Mouse (Mus musculus) lung, postnatal 14 days (tissue): ENCODE measurements around the gene Kat2a.
A peak's percentile ranks its signal among the peaks of the same experiment; 100 is the strongest.

ENCODE experiments used
- DNase-seq: peaks from one replicate; pipeline ENCODE4 v3.0.0; 2021

The Kat2a gene

DNA sequence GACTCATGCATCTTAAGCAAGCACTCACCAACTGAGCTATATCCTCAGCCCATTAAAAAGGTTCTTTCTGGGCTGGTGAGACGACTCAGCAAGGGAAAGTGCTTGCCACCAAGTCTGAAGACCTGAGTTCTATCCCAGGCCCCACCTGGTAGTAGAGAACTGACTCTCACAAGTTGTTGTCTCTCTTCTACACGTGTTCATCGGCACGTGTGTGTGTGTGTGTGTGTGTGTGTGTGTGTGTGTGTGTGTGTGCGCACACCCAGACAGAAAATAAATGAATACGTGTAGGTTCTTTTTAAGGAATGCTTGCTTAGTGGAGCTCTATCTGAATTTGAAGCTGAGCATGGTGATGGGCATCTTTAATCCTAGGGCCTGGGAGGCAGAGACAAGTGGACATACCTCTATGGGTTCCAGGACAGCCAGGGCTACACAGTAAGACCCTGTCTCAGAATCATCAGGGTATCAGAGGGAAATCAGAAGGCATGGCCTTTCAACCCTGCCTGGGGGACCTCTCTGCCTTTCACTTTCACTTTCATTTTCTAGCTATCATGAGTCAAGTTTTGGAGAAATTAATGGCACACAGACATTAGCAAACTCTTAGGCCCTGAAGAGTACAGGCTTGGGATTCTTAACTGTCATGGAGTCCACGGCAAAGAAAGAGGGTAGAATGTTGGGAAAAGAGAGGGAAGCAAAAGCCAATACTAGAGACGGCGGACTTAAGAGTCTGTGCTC, 23.0 kb upstream of the Kat2a start:
- DNase-seq = no peak

- DNase-seq = no peak
These were observed 18.4 kb upstream of the Kat2a start for GRCm38 (mm10) chr11:100730477-100731205.

DNA sequence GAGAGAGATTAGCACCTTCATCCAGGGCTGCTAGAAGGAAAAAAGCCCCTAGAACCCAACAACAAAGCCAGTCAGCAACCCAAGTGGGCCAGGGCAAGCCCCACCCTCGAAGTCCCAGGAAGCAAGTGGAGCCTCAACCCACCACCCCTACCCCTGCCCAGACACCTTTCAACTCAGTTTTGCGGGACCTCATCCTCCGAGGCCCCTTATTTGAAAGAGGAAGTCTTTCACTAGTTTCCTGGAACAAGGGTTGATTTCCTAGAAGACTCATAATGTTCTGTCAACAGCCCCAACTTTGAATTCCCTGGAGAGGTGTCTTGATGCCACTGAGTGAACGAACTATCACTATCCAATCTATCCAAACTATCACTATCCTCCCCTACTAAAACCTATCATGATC, 17.7 kb upstream of the Kat2a start:
- DNase-seq = no peak

- no peak for DNase-seq
These were observed 16.3 kb upstream of the Kat2a start for GRCm38 (mm10) chr11:100728601-100729000.

DNA sequence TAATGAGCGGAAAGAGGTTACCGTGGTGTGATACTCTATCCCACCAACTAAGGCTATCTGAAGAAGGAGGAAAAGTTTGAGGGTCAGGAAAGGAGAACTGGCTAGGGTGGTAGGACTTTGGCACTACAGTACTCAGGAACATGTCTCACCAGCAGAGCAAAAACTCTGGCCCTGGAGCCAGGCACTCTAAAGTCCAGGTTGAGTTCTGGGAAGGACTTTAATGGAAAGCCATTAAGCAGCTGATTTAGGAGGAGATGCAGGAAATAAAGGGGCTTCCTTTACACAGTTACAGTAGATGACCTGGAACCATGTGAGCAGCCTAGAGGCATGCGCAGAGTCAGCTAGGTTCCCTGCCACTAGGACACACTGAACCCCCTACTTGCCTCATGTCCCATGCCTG, 14.9 kb upstream of the Kat2a start:
- no peak for DNase-seq

- peak; percentile 49 for DNase-seq
These were observed 12.8 kb upstream of the Kat2a start for GRCm38 (mm10) chr11:100724919-100725512.

DNA sequence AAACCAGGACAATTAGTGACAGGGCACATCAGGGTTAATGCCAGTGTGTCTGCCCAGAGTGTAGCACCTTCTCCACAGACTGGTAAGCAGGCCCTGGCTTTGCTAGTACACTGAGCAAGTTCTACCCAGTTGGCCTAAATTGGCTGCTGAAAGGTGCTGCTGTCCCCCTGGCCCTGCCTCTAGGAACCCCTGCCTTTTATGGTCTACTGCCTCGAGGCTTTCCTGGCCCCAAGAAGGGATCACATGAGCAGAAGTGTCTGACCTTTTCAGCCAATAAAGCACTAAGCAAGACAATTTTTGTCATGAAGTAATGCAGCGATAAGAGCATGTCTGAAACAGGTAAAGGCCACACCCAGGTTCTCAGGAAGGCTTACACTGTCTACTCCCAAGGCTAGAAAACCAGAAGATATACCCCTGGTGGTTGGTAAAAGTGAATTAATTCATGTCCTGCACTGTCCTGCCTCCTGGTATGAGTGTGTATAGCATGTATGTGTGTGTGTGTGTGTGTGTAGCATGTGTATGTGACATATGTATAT, 10.3 kb upstream of the Kat2a start:
- no peak for DNase-seq

DNA sequence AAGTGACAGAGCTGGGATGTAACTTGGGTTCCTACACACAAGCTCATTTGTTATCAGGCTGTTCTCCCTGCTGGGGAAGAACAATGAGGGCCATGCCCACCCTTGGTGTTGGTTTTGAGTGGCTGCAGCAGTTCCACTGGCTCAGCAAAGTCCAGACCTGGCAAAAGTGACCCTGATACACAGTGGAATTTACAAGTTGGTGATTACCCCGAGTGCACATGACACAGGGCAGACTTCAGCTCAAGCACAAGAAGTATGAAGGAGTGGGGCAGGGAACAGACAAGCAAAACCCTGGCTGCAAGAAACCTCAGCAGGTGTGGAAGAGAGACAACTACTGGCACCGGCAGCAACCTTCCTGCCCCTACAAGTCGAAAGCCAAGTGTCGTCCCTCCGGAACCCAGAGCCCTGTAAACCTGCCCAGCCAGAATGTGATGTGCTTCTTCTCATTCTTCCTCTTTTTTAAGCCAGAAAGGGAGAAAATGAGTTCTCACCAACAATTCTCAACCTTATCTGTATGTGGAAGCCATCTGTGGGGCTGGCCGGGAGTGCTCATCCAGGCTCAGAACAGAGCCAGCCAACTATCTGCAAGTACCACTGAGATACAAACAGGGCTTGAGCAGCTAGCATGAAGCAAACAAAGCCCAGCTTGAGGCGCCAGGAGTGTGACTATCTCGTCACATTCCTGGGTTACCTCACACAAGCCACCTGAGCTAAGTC, 9.7 kb upstream of the Kat2a start:
- DNase-seq = no peak

- DNase-seq = no peak
These were observed 9.0 kb upstream of the Kat2a start for GRCm38 (mm10) chr11:100721254-100721653.

- DNase-seq = no peak
These were observed 8.1 kb upstream of the Kat2a start for GRCm38 (mm10) chr11:100720345-100720744.

DNA sequence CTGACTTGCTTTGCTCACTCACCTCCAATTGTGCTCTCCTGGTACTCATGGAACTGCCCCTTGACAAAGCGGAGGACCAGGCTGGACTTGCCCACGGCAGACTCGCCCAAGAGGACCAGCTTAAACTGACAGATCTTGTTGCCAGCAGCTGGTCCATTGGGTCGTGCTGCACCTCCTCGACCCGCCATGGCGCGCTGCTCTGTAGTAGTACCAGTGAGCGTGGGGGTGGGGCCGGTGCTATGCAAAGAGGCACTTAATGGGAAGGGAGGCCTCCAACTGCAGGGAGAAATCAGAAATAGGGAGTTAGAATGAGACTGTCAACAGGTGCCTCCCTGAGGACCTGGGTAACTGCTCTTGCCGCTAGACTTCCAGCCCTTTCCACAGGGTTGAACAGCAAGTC, 7.6 kb upstream of the Kat2a start:
- no peak for DNase-seq

GRCm38 (mm10) chr11:100719312-100719711, 7.0 kb upstream of the Kat2a start:
- DNase-seq = no peak

GRCm38 (mm10) chr11:100718866-100719265, 6.6 kb upstream of the Kat2a start:
- DNase-seq = no peak

- DNase-seq = no peak
These were observed 6.2 kb upstream of the Kat2a start for GRCm38 (mm10) chr11:100718462-100718861.

- DNase-seq = no peak
These were observed 4.4 kb upstream of the Kat2a start for GRCm38 (mm10) chr11:100716649-100717048.

- DNase-seq = no peak
These were observed 2.7 kb upstream of the Kat2a start for GRCm38 (mm10) chr11:100714948-100715347.

GRCm38 (mm10) chr11:100714534-100714915, 2.3 kb upstream of the Kat2a start:
- DNase-seq = peak; percentile 92

DNA sequence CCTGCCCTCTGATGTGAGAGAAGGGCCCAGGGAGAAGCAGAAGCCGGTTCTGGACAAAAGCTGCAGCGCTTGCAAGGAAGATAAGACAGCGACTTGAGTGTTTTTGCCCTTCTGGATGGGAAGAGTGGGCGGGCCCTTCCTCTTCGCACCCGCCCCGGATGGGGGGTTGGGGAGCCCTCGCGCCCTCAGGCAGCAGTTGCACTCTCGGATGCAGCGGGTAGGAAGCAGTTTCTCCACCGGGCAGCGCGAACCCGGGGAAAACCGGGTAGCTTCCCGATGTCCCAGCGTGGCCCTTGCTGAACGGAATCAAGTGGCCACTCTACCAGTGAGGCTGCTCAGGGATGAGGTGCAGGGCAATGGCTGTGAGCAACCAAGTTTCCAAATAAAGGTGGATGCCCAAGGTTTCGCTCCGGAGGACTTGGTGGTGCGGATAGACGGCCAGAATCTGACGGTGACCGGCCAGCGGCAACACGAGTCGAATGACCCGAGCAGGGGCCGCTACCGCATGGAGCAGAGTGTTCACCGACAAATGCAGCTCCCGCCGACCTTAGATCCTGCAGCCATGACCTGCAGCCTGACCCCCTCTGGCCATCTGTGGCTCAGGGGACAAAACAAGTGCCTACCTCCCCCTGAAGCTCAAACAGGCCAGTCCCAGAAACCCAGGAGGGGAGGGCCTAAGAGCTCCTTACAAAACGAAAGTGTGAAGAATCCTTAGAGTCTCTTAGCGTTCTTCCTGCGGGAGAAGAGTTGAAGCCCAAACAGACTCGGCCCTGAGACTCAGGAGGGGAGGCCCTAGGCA, 1.7 kb upstream of the Kat2a start, which contains the start of gene Hspb9:
Hspb9 (plus strand) TSS at position 116 of the 799 bp plus-strand sequence.
- DNase-seq = peak; percentile 79

DNA sequence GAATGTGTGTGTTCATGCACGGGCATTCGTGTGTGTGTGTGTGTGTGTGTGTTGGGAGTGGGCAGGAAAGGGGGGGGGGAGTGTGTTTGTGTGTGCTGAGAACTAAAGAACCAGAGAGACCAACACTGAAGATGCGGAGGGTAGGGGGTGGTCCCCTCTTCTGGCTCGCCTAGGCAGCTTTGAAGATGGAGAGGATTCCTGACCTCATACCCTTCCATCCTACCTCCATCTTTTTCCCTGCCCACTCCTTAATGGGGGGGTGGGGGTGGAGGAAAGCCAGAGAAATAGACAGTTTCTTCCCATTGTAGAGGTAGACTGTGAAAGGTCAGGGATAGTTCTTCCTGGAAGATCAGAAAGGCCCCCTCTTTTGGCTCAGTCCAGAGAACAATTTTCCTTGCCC, 909 bp upstream of the Kat2a start:
- DNase-seq = no peak

DNA sequence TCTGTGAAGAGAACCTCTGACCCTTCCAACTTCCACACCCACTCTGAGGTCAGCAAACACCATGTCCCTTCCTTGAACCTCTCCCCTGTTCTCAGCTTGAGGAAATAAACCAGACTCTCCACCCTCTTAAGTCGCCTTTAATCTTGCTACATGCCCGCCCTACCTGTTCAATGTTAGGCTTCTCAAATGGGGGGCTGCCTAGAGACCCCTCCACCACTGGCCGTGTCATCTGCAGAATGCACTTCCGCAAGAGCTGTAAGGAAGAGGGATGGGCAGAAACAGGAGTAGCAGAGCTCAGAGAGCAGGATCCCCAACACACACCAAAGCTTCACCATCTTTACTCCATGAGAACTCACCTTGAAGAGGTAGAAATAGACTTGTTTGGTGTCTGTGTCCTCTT, 1.3 kb downstream of the Kat2a start:
- no peak for DNase-seq

DNA sequence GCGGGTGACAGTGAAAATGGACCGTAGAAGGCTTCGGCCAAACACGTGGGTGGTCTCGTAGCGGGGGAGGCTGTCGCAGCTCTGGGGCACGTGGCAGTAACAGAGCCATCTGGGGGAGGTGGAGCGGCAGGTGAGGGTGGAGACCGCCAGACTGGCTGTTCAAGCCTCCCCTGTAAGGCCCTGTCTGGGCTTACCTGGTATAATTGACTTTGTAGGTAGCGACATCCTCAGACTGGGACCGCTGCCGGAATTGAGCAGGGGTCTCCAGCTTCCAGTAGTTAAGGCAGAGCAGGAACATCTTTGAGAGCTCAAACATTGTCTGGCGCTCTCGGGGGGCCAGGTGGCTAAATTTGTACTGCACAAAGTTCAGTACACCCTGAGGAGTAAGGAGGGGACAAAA, 1.7 kb downstream of the Kat2a start:
- no peak for DNase-seq

GRCm38 (mm10) chr11:100709201-100709810, 3.0 kb downstream of the Kat2a start:
- DNase-seq = no peak
